Mouse (Mus musculus) lung, postnatal 0 days (tissue): ENCODE data around the gene Prr3. TPM values are rescaled to one million over a fixed set of nuclear protein-coding genes. Genes with fewer than 3 reads are reported as not detected.
"Not testable (repeated sequence)": the region's sequence is repeated elsewhere in the genome, so short reads cannot be mapped to it uniquely, and the experiment has no call there.

ENCODE experiments used
- ATAC-seq: fragments of 200-750 bp; cut with Nextera tagmentation; 2 replicates; pipeline ENCODE4 v1.8.0; 2017; ENCODE audit warnings: moderate library complexity
- DNase-seq: peaks from one replicate; pipeline ENCODE4 v3.0.0-alpha.2; 2016; ENCODE audit warnings: low spot score
- H3K27ac ChIP-seq: fragments of 300-500 bp; sonication (generic); 2 replicates; pipeline ENCODE4 v1.5.1; 2014; ENCODE audit warnings: antibody characterized with exemption, mild to moderate bottlenecking, low read length, mixed read lengths
- H3K27me3 ChIP-seq: fragments of 300-500 bp; sonication (generic); replicated peaks from 2 replicates; pipeline ENCODE4 v1.6.1; 2014; ENCODE audit warnings: low read length, mixed read lengths; ENCODE audit not compliant: insufficient read depth
- H3K36me3 ChIP-seq: fragments of 300-500 bp; sonication (generic); 2 replicates; pipeline ENCODE4 v1.6.1; 2014; ENCODE audit warnings: low read length, mixed read lengths; ENCODE audit not compliant: insufficient read depth
- H3K4me1 ChIP-seq: fragments of 300-500 bp; sonication (generic); 2 replicates; pipeline ENCODE4 v1.6.1; 2014; ENCODE audit warnings: antibody characterized with exemption, low read depth, low read length, mixed read lengths; ENCODE audit not compliant: insufficient read depth
- H3K4me2 ChIP-seq: fragments of 300-500 bp; sonication (generic); replicated peaks from 2 replicates; pipeline ENCODE4 v1.6.1; 2014; ENCODE audit warnings: low read depth, mild to moderate bottlenecking, low read length, moderate library complexity, mixed read lengths
- H3K4me3 ChIP-seq: fragments of 300-500 bp; sonication (generic); 2 replicates; pipeline ENCODE4 v1.5.1; 2014; ENCODE audit warnings: low read depth, low read length
- H3K9ac ChIP-seq: fragments of 300-500 bp; sonication (generic); replicated peaks from 2 replicates; pipeline ENCODE4 v1.6.1; 2014; ENCODE audit warnings: low read depth, mild to moderate bottlenecking
- H3K9me3 ChIP-seq: fragments of 300-500 bp; sonication (generic); 2 replicates; pipeline ENCODE4 v1.6.1; 2016; ENCODE audit warnings: low read length, mixed read lengths
- CTCF ChIP-seq: IDR thresholded peaks from 2 replicates; pipeline ENCODE4 v1.5.1; 2016; ENCODE audit warnings: antibody characterized with exemption, mild to moderate bottlenecking
- EP300 ChIP-seq: IDR thresholded peaks from 2 replicates; pipeline ENCODE4 v1.6.1; 2016; ENCODE audit warnings: antibody characterized with exemption, mild to moderate bottlenecking, control low read depth
- WGBS: fragments of 180-500 bp; shearing (Covaris S2); extraction: QIAGEN DNeasy Blood & Tissue Kit; methylation state at CpG from one replicate; pipeline ENCODE4 v1.1.7; 2014; 5-methylcytosine and 5-hydroxymethylcytosine counted together
- polyA plus RNA-seq: library from polyadenylated mRNA; unstranded; fragments of >200 nt; fragmentation: Nextera tagmentation; extraction: Ambion mirVana; gene quantifications from 2 replicates; pipeline ENCODE4 v1.2.1, GENCODE M21; 2015

Gene Prr3
- polyA plus RNA-seq, 1 experiment from 2014 or later, result 12.6 TPM

- DNase-seq (no peak), ATAC-seq (no peak)
- no peak for TF ChIP-seq CTCF
- no peak for TF ChIP-seq EP300
- no peak overlapping the region for H3K4me2 ChIP-seq
- H3K9ac ChIP-seq, result no peak overlapping the region
- WGBS, result 74% methylated on average over 8 of the region's 8 CpGs
- no peak overlapping the region for H3K27ac ChIP-seq
- H3K36me3 ChIP-seq, result peaks cover 35% of the 10 kb centered on the region
- no peaks in the 10 kb centered on the region for H3K9me3 ChIP-seq
- H3K4me3 ChIP-seq, result no peak overlapping the region
- H3K27me3 ChIP-seq, result no peaks in the 10 kb centered on the region
- no peaks in the 10 kb centered on the region for H3K4me1 ChIP-seq
Observed at GRCm38 (mm10) chr17:35954665-35955064, 25.4 kb downstream of the Prr3 start.

- 82% methylated on average over 2 of the region's 3 CpGs for WGBS
- H3K27ac ChIP-seq, H3K4me2 ChIP-seq, H3K9ac ChIP-seq, DNase-seq, H3K4me3 ChIP-seq, H3K27me3 ChIP-seq, ATAC-seq, H3K9me3 ChIP-seq, H3K4me1 ChIP-seq: not testable (repeated sequence)
- peaks cover 16% of the 10 kb centered on the region for H3K36me3 ChIP-seq
Observed at GRCm38 (mm10) chr17:35952559-35952958, 27.5 kb downstream of the Prr3 start.

- H3K9ac ChIP-seq, H3K36me3 ChIP-seq: not testable (repeated sequence)
Observed at GRCm38 (mm10) chr17:35950946-35951345, 29.1 kb downstream of the Prr3 start.

GRCm38 (mm10) chr17:35939941-35940340 lies 40.1 kb downstream of the Prr3 start:
- DNase-seq, result no peak
- Histone ChIP-seq H3K9me3 (no peaks in the 10 kb centered on the region), H3K4me1 (no peaks in the 10 kb centered on the region), H3K9ac (no peak overlapping the region), H3K36me3 (no peaks in the 10 kb centered on the region), H3K27me3 (no peaks in the 10 kb centered on the region), H3K4me2 (no peak overlapping the region), H3K4me3 (no peak overlapping the region), H3K27ac (no peak overlapping the region)
- 52% methylated on average over 1 of the region's 1 CpGs for WGBS
- no peak for TF ChIP-seq EP300
- no peak for TF ChIP-seq CTCF
- no peak for ATAC-seq

More at GRCm38 (mm10) chr17:35950946-35951345, 29.1 kb downstream of the Prr3 start:
- H3K9me3 ChIP-seq, H3K27me3 ChIP-seq, H3K27ac ChIP-seq, H3K4me3 ChIP-seq, H3K4me2 ChIP-seq, ATAC-seq, DNase-seq, H3K4me1 ChIP-seq: not testable (repeated sequence)

GRCm38 (mm10) chr17:35939108-35939507 lies 40.9 kb downstream of the Prr3 start:
- Histone ChIP-seq H3K4me1 (no peaks in the 10 kb centered on the region), H3K27ac (no peak overlapping the region), H3K4me2 (no peak overlapping the region), H3K27me3 (no peaks in the 10 kb centered on the region), H3K36me3 (no peaks in the 10 kb centered on the region), H3K9me3 (no peaks in the 10 kb centered on the region), H3K4me3 (no peak overlapping the region), H3K9ac (no peak overlapping the region)
- 17% methylated on average over 2 of the region's 2 CpGs for WGBS
- TF ChIP-seq EP300, result no peak
- TF ChIP-seq CTCF, result no peak
- DNase-seq, result no peak
- no peak for ATAC-seq

- Histone ChIP-seq H3K4me3 (no peak overlapping the region), H3K27ac (no peak overlapping the region), H3K9me3 (no peaks in the 10 kb centered on the region), H3K4me2 (no peak overlapping the region), H3K4me1 (no peaks in the 10 kb centered on the region), H3K36me3 (no peaks in the 10 kb centered on the region), H3K27me3 (no peaks in the 10 kb centered on the region), H3K9ac (no peak overlapping the region)
- 30% methylated on average over 2 of the region's 2 CpGs for WGBS
- peak; percentile 81 for DNase-seq
- TF ChIP-seq EP300, result no peak
- peak; percentile 86 for TF ChIP-seq CTCF
- ATAC-seq, result peak; percentile 67
Observed at GRCm38 (mm10) chr17:35937700-35938348, 42.2 kb downstream of the Prr3 start.

- not testable (repeated sequence) for H3K27ac ChIP-seq, H3K4me2 ChIP-seq, H3K36me3 ChIP-seq, H3K9ac ChIP-seq, H3K9me3 ChIP-seq, ATAC-seq, DNase-seq, H3K27me3 ChIP-seq, H3K4me3 ChIP-seq, H3K4me1 ChIP-seq
- 90% methylated on average over 14 of the region's 14 CpGs for WGBS
Observed at GRCm38 (mm10) chr17:35935763-35936162, 44.3 kb downstream of the Prr3 start.
